Mouse (Mus musculus) kidney, postnatal 0 days (tissue): ENCODE measurements around the gene Prrc2b. TPM values are rescaled to one million over a fixed set of nuclear protein-coding genes. Genes with fewer than 3 reads are reported as not detected.

Experiments
- ATAC-seq: fragments of 200-750 bp; cut with Nextera tagmentation; replicated peaks from 2 replicates; pipeline ENCODE4 v1.8.0; 2017; ENCODE audit warnings: low read depth, moderate number of reproducible peaks, moderate TSS enrichment, moderate library complexity; ENCODE audit not compliant: low FRiP score
- DNase-seq: peaks from one replicate; pipeline ENCODE4 v3.0.0-alpha.2; 2016; ENCODE audit warnings: low spot score
- H3K27ac ChIP-seq: fragments of 300-500 bp; sonication (generic); 2 replicates; pipeline ENCODE4 v1.5.1; 2014; ENCODE audit warnings: mild to moderate bottlenecking
- H3K27me3 ChIP-seq: fragments of 300-500 bp; sonication (generic); 2 replicates; pipeline ENCODE4 v1.6.1; 2014; ENCODE audit warnings: low read length, mixed read lengths; ENCODE audit not compliant: insufficient read depth
- H3K36me3 ChIP-seq: fragments of 300-500 bp; sonication (generic); 2 replicates; pipeline ENCODE4 v1.6.1; 2014; ENCODE audit warnings: low read length, mixed read lengths; ENCODE audit not compliant: insufficient read depth
- H3K4me1 ChIP-seq: fragments of 300-500 bp; sonication (generic); replicated peaks from 2 replicates; pipeline ENCODE4 v1.6.1; 2014; ENCODE audit warnings: antibody characterized with exemption, low read length, mixed read lengths; ENCODE audit not compliant: insufficient read depth
- H3K4me2 ChIP-seq: fragments of 300-500 bp; sonication (generic); 2 replicates; pipeline ENCODE4 v1.6.1; 2014; ENCODE audit warnings: mild to moderate bottlenecking, low read length, moderate library complexity, mixed read lengths
- H3K4me3 ChIP-seq: fragments of 300-500 bp; sonication (generic); replicated peaks from 2 replicates; pipeline ENCODE4 v1.5.1; 2014; ENCODE audit warnings: low read depth, low read length
- H3K9ac ChIP-seq: fragments of 300-500 bp; sonication (generic); 2 replicates; pipeline ENCODE4 v1.6.1; 2014; ENCODE audit warnings: low read depth, low read length
- H3K9me3 ChIP-seq: fragments of 300-500 bp; sonication (generic); replicated peaks from 2 replicates; pipeline ENCODE4 v1.6.1; 2016; ENCODE audit warnings: low read length, inconsistent platforms, mixed read lengths
- CTCF ChIP-seq: IDR thresholded peaks from 2 replicates; pipeline ENCODE4 v1.5.1; 2016; ENCODE audit warnings: antibody characterized with exemption, low read depth, mild to moderate bottlenecking, moderate library complexity
- WGBS: fragments of 180-500 bp; shearing (Covaris S2); extraction: QIAGEN DNeasy Blood & Tissue Kit; methylation state at CpG from one replicate; pipeline ENCODE4 v1.1.7; 2014; 5-methylcytosine and 5-hydroxymethylcytosine counted together
- polyA plus RNA-seq: library from polyadenylated mRNA; unstranded; fragments of >200 nt; fragmentation: Nextera tagmentation; extraction: Ambion mirVana; gene quantifications from 2 replicates; pipeline ENCODE4 v1.2.1, GENCODE M21; 2015

Prrc2b gene
- polyA plus RNA-seq, 1 experiment from 2014 or later = 31.4 TPM

DNA sequence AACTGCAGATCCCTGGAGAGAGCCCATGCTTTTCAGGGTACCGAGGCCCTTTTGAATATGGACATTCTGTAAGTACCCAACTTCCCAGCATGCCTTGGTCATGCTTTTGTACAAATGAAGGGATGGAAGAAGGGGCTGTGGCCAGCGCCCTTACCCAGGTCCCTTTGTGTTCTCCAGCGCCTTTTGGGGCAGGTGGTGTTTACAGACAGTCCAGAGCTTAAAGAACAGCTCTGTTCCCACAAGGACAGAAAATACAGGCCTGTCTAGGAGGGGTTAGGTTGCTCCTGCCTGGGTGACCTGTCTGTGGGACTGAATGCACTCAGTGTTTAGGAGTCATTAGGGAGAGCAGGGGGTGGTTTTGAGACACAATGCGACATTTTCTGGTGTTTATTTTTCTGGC lies 6.4 kb downstream of the Prrc2b start:
- no peaks in the 10 kb centered on the region for H3K9me3 ChIP-seq
- no peak for ATAC-seq
- peaks cover 58% of the 10 kb centered on the region for H3K4me1 ChIP-seq
- no peak for TF ChIP-seq CTCF
- H3K4me3 ChIP-seq = no peak overlapping the region
- H3K27ac ChIP-seq = no peak overlapping the region
- no peaks in the 10 kb centered on the region for H3K27me3 ChIP-seq
- 41% methylated on average over 4 of the region's 4 CpGs for WGBS
- no peaks in the 10 kb centered on the region for H3K36me3 ChIP-seq
- no peak overlapping the region for H3K9ac ChIP-seq
- DNase-seq = no peak
- no peak overlapping the region for H3K4me2 ChIP-seq

DNA sequence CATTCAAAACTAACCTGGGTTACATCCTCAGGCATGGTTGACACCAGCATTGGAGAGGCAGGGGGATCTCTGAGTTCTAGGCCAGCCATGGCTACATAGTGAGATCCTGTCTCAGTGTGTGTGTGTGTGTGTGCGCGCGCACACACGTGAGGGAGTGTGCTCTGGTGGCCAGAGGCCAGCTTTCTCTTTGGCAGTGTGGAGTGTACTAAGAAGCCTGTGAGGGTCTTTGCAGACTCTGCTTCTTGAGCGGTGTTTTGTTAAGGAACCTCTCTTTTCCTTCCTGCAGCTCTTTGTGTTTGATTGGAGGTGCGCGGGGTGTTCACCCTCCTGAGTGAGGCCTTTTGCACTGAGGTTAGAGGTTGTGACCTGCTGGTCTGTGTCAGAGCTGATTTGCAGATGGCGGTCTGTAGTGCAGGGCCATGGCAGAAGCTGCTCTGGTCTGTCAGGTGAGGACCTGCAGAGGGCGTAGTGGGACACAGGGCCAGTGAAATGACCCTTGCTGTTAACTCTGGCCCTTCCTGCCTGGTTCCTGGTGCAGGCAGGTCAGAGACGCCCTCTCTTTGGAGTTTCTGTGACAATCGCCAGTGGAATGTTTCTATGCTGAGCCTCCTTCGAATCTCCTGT lies 7.8 kb downstream of the Prrc2b start:
- no peaks in the 10 kb centered on the region for H3K9me3 ChIP-seq
- H3K4me2 ChIP-seq = no peak overlapping the region
- DNase-seq (no peak), ATAC-seq (no peak)
- WGBS = 61% methylated on average over 12 of the region's 12 CpGs
- no peak overlapping the region for H3K9ac ChIP-seq
- H3K4me1 ChIP-seq = peaks cover 46% of the 10 kb centered on the region
- H3K27me3 ChIP-seq = no peaks in the 10 kb centered on the region
- H3K4me3 ChIP-seq = no peak overlapping the region
- no peaks in the 10 kb centered on the region for H3K36me3 ChIP-seq
- H3K27ac ChIP-seq = no peak overlapping the region
- 0 out of 2 replicates have a peak, but pooled peaks have one; percentile 9 for TF ChIP-seq CTCF

DNA sequence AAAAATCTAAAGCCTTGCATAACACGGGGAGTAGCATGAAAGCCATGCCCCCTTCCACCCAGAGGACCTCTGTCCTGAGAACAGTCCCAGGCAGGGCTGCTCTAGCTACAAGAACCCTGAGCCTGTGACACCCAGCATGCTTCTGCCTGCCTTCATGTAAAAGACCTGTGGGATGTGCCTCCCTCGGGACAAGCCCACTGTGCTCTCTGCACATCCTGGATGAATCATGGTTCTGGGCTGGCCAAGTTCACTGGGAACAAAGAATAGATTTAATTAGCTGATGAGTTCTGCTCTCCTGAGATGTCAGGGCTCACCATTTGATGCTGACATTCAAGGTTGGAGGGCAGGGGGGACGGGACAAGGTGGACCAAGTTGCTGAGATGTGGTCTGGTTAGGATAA lies 9.6 kb downstream of the Prrc2b start:
- 66% methylated on average over 3 of the region's 3 CpGs for WGBS
- no peaks in the 10 kb centered on the region for H3K36me3 ChIP-seq
- H3K27ac ChIP-seq = no peak overlapping the region
- H3K9ac ChIP-seq = no peak overlapping the region
- TF ChIP-seq CTCF = no peak
- H3K4me2 ChIP-seq = no peak overlapping the region
- H3K9me3 ChIP-seq = no peaks in the 10 kb centered on the region
- DNase-seq (no peak), ATAC-seq (no peak)
- no peak overlapping the region for H3K4me3 ChIP-seq
- H3K4me1 ChIP-seq = peaks cover 33% of the 10 kb centered on the region
- H3K27me3 ChIP-seq = no peaks in the 10 kb centered on the region

DNA sequence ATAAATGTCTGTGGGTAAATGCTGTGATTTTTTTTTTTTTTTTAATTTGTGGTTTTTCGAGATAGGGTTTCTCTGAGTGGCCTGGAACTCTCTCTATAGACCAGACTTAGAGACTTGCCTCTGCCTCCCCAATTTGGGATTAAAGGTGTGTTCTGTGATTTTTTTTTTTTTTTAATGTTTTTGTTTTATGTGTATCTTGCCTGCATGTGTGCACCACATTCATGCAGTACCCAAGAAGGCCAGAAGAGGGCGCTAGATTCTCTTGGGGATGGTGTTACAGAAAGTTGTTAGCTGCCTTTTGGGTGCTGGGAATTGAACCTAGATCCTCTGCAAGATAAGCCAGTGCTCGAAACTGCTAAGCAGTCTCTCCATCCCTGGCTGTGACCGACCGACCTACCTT lies 10.1 kb downstream of the Prrc2b start:
- Histone ChIP-seq H3K36me3 (no peaks in the 10 kb centered on the region), H3K27ac (no peak overlapping the region), H3K9me3 (no peaks in the 10 kb centered on the region), H3K4me3 (no peak overlapping the region), H3K9ac (no peak overlapping the region), H3K4me1 (peaks cover 29% of the 10 kb centered on the region), H3K4me2 (no peak overlapping the region), H3K27me3 (no peaks in the 10 kb centered on the region)
- WGBS = 80% methylated on average over 5 of the region's 5 CpGs
- DNase-seq = no peak
- peak; percentile 58 for TF ChIP-seq CTCF
- ATAC-seq = no peak

DNA sequence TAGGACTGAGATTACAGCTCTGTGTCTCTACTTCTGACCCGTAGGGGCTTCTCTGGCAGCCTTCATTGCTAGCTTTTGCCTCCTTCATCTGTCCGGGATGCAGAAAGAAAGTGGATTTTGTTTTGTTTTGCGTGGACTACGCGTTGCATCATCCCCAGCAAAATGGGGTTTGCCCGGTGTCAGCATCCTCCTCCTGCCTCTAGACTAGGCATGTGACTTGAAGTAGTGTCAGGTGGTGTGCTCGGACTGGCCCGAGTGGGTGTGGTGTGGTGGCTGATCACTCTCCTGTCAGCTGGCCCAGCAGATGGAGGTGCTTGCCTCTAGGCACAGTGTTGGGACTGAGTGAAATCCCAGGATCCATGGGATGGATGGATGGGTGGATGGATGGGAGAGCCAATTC lies 11.2 kb downstream of the Prrc2b start:
- TF ChIP-seq CTCF = no peak
- no peaks in the 10 kb centered on the region for H3K9me3 ChIP-seq
- no peak overlapping the region for H3K4me3 ChIP-seq
- peaks cover 25% of the 10 kb centered on the region for H3K4me1 ChIP-seq
- 93% methylated on average over 8 of the region's 8 CpGs for WGBS
- no peak overlapping the region for H3K9ac ChIP-seq
- no peaks in the 10 kb centered on the region for H3K36me3 ChIP-seq
- DNase-seq (no peak), ATAC-seq (no peak)
- H3K27me3 ChIP-seq = no peaks in the 10 kb centered on the region
- no peak overlapping the region for H3K4me2 ChIP-seq
- H3K27ac ChIP-seq = no peak overlapping the region

DNA sequence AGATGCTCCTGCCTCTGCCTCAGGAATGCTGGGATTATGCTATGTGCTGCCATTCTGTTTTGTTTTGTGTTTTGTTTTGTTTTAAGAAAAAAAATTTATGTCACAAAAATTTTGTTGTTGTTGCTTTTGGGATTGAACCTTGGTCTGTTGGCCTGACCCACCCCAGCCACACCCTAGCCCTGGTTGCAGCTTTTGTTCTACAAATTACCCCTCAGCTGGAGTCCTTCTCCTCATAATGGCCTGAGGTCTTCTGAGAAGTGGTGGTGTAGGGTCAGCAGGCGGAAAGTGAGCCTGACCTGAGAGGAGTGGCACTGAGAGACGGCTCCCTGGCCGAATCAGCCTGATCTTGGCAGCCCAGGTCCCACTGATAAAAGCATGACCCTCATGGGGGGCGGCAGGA lies 11.8 kb downstream of the Prrc2b start:
- WGBS = 79% methylated on average over 4 of the region's 4 CpGs
- no peak overlapping the region for H3K4me3 ChIP-seq
- no peaks in the 10 kb centered on the region for H3K9me3 ChIP-seq
- no peak for TF ChIP-seq CTCF
- H3K9ac ChIP-seq = no peak overlapping the region
- H3K27ac ChIP-seq = no peak overlapping the region
- H3K36me3 ChIP-seq = no peaks in the 10 kb centered on the region
- H3K4me1 ChIP-seq = peaks cover 27% of the 10 kb centered on the region
- ATAC-seq (no peak), DNase-seq (no peak)
- H3K4me2 ChIP-seq = no peak overlapping the region
- no peaks in the 10 kb centered on the region for H3K27me3 ChIP-seq

DNA sequence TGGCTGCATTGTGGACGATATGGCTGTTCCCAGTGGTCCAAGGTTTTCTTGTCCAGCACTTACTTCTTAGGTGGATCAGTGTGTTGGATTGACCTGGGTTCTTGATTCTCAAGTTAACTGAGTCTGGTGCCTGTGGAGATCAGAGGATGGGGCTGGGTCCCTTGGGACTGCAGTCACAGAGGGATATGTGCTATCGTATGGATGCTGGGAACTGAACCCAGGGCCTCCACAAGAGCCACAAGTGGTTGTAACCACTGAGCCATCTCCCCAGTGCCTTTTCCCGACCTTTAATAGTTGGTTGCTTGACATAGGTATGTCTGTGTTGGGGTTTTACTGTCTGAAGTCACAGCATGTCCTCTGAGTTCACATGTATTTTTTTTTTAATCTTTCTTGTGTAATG lies 12.2 kb downstream of the Prrc2b start:
- no peak for TF ChIP-seq CTCF
- Histone ChIP-seq H3K9ac (no peak overlapping the region), H3K4me3 (no peak overlapping the region), H3K36me3 (no peaks in the 10 kb centered on the region), H3K4me1 (peaks cover 30% of the 10 kb centered on the region), H3K4me2 (no peak overlapping the region), H3K27ac (no peak overlapping the region), H3K27me3 (no peaks in the 10 kb centered on the region), H3K9me3 (no peaks in the 10 kb centered on the region)
- DNase-seq (no peak), ATAC-seq (no peak)
- 84% methylated on average over 3 of the region's 3 CpGs for WGBS
